Comparison of ENCODE assay signal across 9 mouse cellular contexts in the genomic region with DNA sequence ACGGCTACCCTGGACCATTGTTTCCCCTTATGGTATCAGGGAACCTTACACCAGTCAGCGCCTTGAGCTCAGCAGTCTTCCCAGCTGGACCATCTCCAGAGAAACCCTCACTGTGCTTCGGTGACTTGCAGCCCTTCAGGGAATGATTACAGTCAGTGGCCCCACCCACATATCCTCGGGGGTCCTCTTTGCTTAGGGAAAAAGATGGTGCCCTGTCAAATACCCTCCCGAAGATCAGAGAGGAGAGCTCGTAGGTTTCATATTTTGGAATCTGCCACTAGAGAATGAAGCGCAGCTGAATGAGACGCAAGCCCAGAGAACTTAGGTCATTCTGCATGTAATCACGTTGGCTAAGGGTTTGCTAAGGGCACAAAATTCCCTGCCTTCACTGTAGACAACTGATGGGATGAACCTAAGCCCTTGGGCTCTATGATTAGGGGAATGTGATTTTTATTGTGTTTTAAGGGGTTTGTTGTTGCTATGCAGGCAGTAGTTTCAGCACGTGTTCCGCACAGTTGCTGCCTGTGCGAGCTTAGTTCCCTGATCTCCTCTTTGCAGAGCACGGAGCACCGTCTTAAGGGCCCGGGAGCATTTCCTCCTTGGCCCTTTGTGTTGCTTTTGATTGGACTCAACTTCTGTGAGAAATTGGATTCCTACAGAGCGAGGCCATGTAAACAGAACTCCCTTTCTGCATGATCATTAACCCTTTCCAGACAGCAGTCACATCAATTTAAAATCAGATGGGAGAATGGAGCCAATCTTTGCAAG. TPM values are rescaled to one million over a fixed set of nuclear protein-coding genes. Genes with fewer than 3 reads are reported as not detected.
DNase-seq lines count a peak whose midpoint lies in the region; ATAC-seq lines count a peak whose summit lies in the region.
"Had no signal": no experiment of that assay in that cellular context is flagged by ENCODE, and none has a peak within 500 bp of the region (broad histone marks: within the 10 kb centered on the region; RNA-seq: fewer than 3 reads in every experiment).

No protein-coding gene starts in this region.

- peak overlapping the region; percentile 54 for H3K4me2 ChIP-seq in kidney, embryonic 16.5 days (replicated peaks; ENCODE audit: low read depth, low read length)
- H3K4me2 ChIP-seq in forebrain, embryonic 12.5 days = peak overlapping the region; percentile 40
- H3K4me2 ChIP-seq in limb, embryonic 11.5 days (ENCODE audit: low read depth, severe bottlenecking) = no peak overlapping the region; the same call in 1 of the 2 replicates

- H3K36me3 ChIP-seq in kidney, embryonic 16.5 days (ENCODE audit: insufficient read depth, low read length) = no peaks in the 10 kb centered on the region
- no peaks in the 10 kb centered on the region for H3K36me3 ChIP-seq in forebrain, embryonic 12.5 days (replicated peaks)
- H3K36me3 ChIP-seq in limb, embryonic 11.5 days (ENCODE audit: control insufficient read depth, insufficient read depth, low read length) = no peaks in the 10 kb centered on the region

- WGBS in kidney, embryonic 16.5 days = 4% methylated on average over 16 of the region's 16 CpGs
- 8% methylated on average over 16 of the region's 16 CpGs for WGBS in forebrain, embryonic 12.5 days
- 8% methylated on average over 16 of the region's 16 CpGs for WGBS in limb, embryonic 11.5 days

- no peak overlapping the region for H3K9ac ChIP-seq in kidney, embryonic 16.5 days (replicated peaks; ENCODE audit: low read length)
- H3K9ac ChIP-seq in forebrain, embryonic 12.5 days = no peak overlapping the region
- H3K9ac ChIP-seq in limb, embryonic 11.5 days (ENCODE audit: low read length) = no peak overlapping the region

- H3K27ac ChIP-seq in kidney, embryonic 16.5 days (ENCODE audit: low read length) = no peak overlapping the region
- H3K27ac ChIP-seq in forebrain, embryonic 12.5 days = no peak overlapping the region
- 0 out of 2 replicates have a peak overlapping the region, but pooled peaks have one; percentile 2 for H3K27ac ChIP-seq in limb, embryonic 11.5 days (replicated peaks; ENCODE audit: low read depth, low read length)

- no peak for DNase-seq in kidney, postnatal 14 days
- peak; percentile 52 for DNase-seq in limb, embryonic 11.5 days (ENCODE audit: low spot score)
- DNase-seq in retina, embryonic 14.5 days (ENCODE audit: low spot score) = peak; percentile 39
- DNase-seq in adrenal gland, postnatal 14 days = no peak
- DNase-seq in cerebellum, postnatal 36 days = no peak
- DNase-seq in spleen, postnatal 36 days (ENCODE audit: low spot score in 2 of 2) = no peak
- DNase-seq: thymus, postnatal 14 days had no signal

- H3K27me3 ChIP-seq in kidney, embryonic 16.5 days (ENCODE audit: insufficient read depth, low read length) = no peaks in the 10 kb centered on the region
- H3K27me3 ChIP-seq in forebrain, embryonic 12.5 days = no peaks in the 10 kb centered on the region
- no peaks in the 10 kb centered on the region for H3K27me3 ChIP-seq in limb, embryonic 11.5 days (ENCODE audit: control insufficient read depth, insufficient read depth, low read length)

- peak overlapping the region; percentile 21 for H3K4me3 ChIP-seq in kidney, embryonic 16.5 days (ENCODE audit: low read length)
- no peak overlapping the region for H3K4me3 ChIP-seq in forebrain, embryonic 12.5 days (replicated peaks)
- no peak overlapping the region for H3K4me3 ChIP-seq in limb, embryonic 11.5 days (ENCODE audit: low read depth, low read length)

- ATAC-seq in kidney, embryonic 16.5 days (ENCODE audit: low FRiP score, low TSS enrichment) = peak; percentile 88
- ATAC-seq in forebrain, embryonic 12.5 days (ENCODE audit: low FRiP score) = no peak
- ATAC-seq in limb, embryonic 11.5 days (ENCODE audit: insufficient number of reproducible peaks, low FRiP score, low TSS enrichment, low read depth) = no peak

- peaks cover 13% of the 10 kb centered on the region for H3K4me1 ChIP-seq in kidney, embryonic 16.5 days (ENCODE audit: insufficient read depth, low read length)
- peaks cover 12% of the 10 kb centered on the region for H3K4me1 ChIP-seq in forebrain, embryonic 12.5 days
- peaks cover 17% of the 10 kb centered on the region for H3K4me1 ChIP-seq in limb, embryonic 11.5 days (ENCODE audit: control insufficient read depth, insufficient read depth, low read length)

- no peaks in the 10 kb centered on the region for H3K9me3 ChIP-seq in kidney, embryonic 16.5 days (ENCODE audit: low read length)
- H3K9me3 ChIP-seq in forebrain, embryonic 12.5 days = no peaks in the 10 kb centered on the region
- H3K9me3 ChIP-seq in limb, embryonic 11.5 days (ENCODE audit: control insufficient read depth, low read length) = no peaks in the 10 kb centered on the region

RNA-seq across cellular contexts. Expression of a gene that starts 21.7 kb away (rescaled TPM):
- 30.1 and 31.2 TPM in 2 replicates for polyA plus RNA-seq in kidney, embryonic 16.5 days (2015; fragmentation: Nextera tagmentation; extraction: Ambion mirVana)
- polyA plus RNA-seq in forebrain, embryonic 12.5 days (2016; fragmentation: Nextera tagmentation; extraction: Ambion mirVana) = 34.8 and 38.9 TPM in 2 replicates
- polyA plus RNA-seq in limb, embryonic 11.5 days (2014; fragmentation: Nextera tagmentation; extraction: Ambion mirVana) = 36.0 and 38.6 TPM in 2 replicates
- total RNA-seq in adrenal gland, postnatal 14 days (2021) = 39.9 and 47.8 TPM in 2 replicates

Comparison
In these comparisons a context has a peak if more than half of its experiments do, and no peak if none do; other contexts are left out.
1. DNase-seq: peak in limb, embryonic 11.5 days (single experiment) and retina, embryonic 14.5 days (single experiment); none in kidney, postnatal 14 days (single experiment), adrenal gland, postnatal 14 days (single experiment), cerebellum, postnatal 36 days (0 of 2) and spleen, postnatal 36 days (0 of 2).